Mouse (Mus musculus) retina, embryonic 14.5 days (tissue): ENCODE results near the gene Etv2.

Source experiments
- DNase-seq: peaks from one replicate; pipeline ENCODE4 v3.0.0-alpha.2; 2015; ENCODE audit warnings: low spot score

The Etv2 gene

GRCm38 (mm10) chr7:30635752-30636151, at the start of gene Etv2:
Gene Etv2 (minus strand): TSS chr7:30635852.
- no peak for DNase-seq

- no peak for DNase-seq
These were observed 47.8 kb upstream of the Etv2 start for GRCm38 (mm10) chr7:30683425-30683824.

- DNase-seq, result no peak
These were observed 46.2 kb upstream of the Etv2 start for GRCm38 (mm10) chr7:30681897-30682296.

DNA sequence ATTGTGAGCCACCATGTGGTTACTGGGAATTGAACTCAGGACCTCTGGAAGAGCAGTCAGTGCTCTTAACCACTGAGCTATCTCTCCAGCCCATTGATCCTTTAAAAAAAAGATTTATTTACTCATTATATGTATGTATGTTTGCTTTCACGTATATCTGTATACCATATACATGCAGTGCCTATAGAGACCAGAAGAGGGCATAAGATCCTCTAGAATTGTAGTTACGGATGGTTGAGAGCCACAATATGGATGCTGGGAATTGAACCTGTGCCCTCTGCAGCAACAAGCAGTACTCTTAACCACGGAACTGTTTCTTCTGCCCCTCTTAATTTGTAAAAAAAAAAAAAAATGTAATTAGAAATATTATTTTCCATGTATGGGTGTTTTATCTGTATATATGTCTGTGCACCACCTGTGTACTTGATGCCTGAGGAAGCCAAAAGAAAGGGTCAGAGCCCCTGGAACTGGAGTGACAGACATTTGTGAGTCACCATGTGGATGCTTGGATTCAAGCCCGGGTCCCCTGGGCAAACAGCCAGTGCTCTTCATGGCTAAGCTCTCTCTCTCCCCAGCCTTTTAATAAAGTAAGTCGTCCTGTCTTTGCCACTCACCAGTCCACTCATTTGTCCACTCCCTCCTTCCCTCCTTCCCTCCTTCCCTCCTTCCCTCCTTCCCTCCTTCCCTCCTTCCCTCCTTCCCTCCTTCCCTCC, 42.8 kb upstream of the Etv2 start:
- peak; percentile 4 for DNase-seq

DNA sequence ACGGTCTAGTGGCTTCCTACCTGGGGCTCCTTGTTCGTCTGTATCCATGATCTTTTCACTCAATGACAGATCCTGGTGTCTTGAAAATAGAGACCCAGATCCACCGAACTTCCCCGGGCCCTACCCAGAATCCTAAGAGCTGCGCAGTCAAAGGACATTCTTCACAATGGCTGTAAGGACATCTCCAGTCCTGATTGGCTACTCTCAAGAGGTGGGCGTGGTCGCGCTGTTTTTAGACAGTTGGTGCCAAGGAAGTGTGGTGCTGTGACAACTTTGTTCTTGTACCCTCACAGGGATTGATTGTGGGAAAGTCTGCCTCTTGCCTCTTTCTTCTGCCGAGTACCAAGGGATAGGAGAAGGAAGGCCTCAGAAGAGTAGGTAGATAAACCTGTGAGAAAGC, 35.8 kb upstream of the Etv2 start, which contains the start of gene Pmis2:
Pmis2 (minus strand) TSS at position 126 of the 400 bp plus-strand sequence.
- DNase-seq, result no peak

DNA sequence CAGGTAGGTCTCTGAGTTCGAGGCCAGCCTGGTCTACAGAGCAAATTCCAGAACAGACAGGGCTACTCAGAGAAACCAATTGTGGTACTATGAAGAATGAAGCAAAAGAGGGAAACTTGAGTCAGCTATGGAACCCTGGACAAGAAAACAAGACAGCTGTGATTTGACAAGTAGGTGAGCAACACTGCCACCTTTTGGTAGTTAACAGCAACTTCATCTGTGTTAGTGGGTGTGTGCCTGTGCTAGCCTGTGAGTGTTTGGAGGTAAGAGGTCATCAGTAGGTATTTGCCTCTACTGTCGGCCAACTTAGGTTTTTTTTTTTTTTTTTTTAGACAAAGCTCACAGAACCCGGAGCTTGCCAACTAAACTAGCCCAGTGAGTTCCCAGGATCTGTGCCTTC, 33.6 kb upstream of the Etv2 start:
- peak; percentile 53 for DNase-seq

GRCm38 (mm10) chr7:30665321-30665720, 29.7 kb upstream of the Etv2 start:
- peak; percentile 34 for DNase-seq

GRCm38 (mm10) chr7:30664529-30665200, 29.0 kb upstream of the Etv2 start, which contains the start of gene Haus5:
Gene Haus5 (minus strand): TSS chr7:30664994.
- DNase-seq, result peak; percentile 95

- peak; percentile 99 for DNase-seq
These were observed 14.2 kb upstream of the Etv2 start, which contains the start of gene Rbm42 for GRCm38 (mm10) chr7:30649591-30650540. Gene Rbm42 (minus strand): TSS chr7:30650317.

GRCm38 (mm10) chr7:30639083-30639482, 3.4 kb upstream of the Etv2 start:
- no peak for DNase-seq

- DNase-seq, result no peak
These were observed 743 bp upstream of the Etv2 start for GRCm38 (mm10) chr7:30636395-30636794.

DNA sequence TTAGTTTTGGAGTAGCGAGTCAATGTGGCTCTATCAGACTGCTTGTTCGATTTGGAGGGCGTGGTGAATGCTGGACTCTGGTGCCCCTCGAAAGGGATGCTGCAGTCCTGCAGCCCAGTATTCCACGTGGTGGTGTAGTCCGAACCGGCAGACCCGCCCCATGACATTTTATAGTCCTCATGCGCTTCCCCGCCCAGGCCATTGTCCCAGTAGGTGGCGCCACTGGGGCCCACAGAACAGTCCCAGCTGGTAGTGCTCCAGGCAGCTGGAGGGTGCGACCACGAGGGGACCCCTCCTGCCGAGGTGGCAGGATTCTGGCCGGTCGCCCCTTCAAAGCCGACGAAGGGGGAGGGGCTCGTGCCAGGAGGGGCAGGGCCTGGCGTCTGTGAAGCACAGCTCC, 1.0 kb downstream of the Etv2 start:
- DNase-seq, result peak; percentile 77

- DNase-seq, result no peak
These were observed 1.8 kb downstream of the Etv2 start for GRCm38 (mm10) chr7:30633762-30634412.

GRCm38 (mm10) chr7:30629013-30629412, 6.6 kb downstream of the Etv2 start:
- DNase-seq, result no peak

- DNase-seq, result no peak
These were observed 9.0 kb downstream of the Etv2 start for GRCm38 (mm10) chr7:30626647-30627046.

GRCm38 (mm10) chr7:30625530-30626384, 9.9 kb downstream of the Etv2 start, which contains the start of gene Cox6b1:
Gene Cox6b1 (minus strand): TSS chr7:30626151.
- peak; percentile 96 for DNase-seq

- peak; percentile 44 for DNase-seq
These were observed 16.4 kb downstream of the Etv2 start for GRCm38 (mm10) chr7:30619202-30619601.

GRCm38 (mm10) chr7:30618658-30619057, 17.0 kb downstream of the Etv2 start:
- DNase-seq, result no peak

DNA sequence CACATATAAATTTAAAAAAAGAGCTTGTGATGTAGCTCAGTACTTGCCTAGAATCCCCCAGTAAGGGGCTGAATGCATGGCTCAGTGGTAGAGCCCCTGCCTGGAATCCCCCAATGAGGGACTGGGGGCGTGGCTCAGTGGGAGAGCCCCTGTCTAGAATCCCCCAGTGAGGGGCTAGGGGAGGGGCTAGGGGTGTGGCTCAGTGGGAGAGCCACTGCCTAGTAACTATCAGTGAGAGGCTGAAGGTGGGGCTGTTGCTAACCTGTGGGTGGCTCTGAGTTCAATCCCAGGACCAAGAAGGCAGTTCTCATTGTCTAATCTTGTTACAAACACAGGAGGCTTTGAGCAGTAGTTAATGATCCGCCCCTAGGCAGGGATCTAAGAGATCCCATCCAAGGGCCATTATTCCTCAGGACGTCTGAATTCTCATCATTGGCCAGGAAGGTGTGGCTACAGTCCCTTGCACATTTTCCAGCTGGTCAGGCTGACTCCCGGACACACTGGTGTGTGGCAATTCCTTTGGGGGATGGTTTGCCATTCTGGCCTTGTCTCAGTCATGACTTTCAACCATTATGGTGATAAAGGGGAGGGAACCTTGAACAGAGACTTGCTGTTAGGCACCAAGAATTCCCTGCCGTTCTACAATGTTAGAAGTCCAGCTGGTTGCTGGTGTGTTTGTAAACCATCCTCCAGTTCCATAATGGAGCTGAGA, 20.4 kb downstream of the Etv2 start:
- DNase-seq, result no peak

GRCm38 (mm10) chr7:30614454-30614853, 21.2 kb downstream of the Etv2 start:
- DNase-seq, result no peak
